Mouse (Mus musculus) urinary bladder, postnatal 10 days (tissue): Measurements from ENCODE around the gene Itpka.
"Not testable (repeated sequence)": the region's sequence is repeated elsewhere in the genome, so short reads cannot be mapped to it uniquely, and the experiment has no call there.

Experiments used
- DNase-seq: peaks from one replicate; pipeline ENCODE4 v3.0.0; 2022; ENCODE audit warnings: low spot score

Gene Itpka

GRCm38 (mm10) chr2:119741581-119742411 is at the start of gene Itpka:
TSS of gene Itpka (plus strand) at chr2:119742337.
- no peak for DNase-seq

- no peak for DNase-seq
Observed at GRCm38 (mm10) chr2:119694826-119695225, 47.3 kb upstream of the Itpka start.

GRCm38 (mm10) chr2:119696111-119696510 is 46.0 kb upstream of the Itpka start:
- DNase-seq: no peak

- no peak for DNase-seq
Observed at GRCm38 (mm10) chr2:119698472-119698871, 43.7 kb upstream of the Itpka start.

- no peak for DNase-seq
Observed at GRCm38 (mm10) chr2:119699962-119700361, 42.2 kb upstream of the Itpka start.

GRCm38 (mm10) chr2:119703171-119703570 is 39.0 kb upstream of the Itpka start:
- DNase-seq: no peak

GRCm38 (mm10) chr2:119707676-119708075 is 34.5 kb upstream of the Itpka start:
- DNase-seq: no peak

GRCm38 (mm10) chr2:119710011-119710410 is 32.1 kb upstream of the Itpka start:
- DNase-seq: no peak

- DNase-seq: not testable (repeated sequence)
Observed at GRCm38 (mm10) chr2:119715868-119716267, 26.3 kb upstream of the Itpka start.

- DNase-seq: no peak
Observed at GRCm38 (mm10) chr2:119721070-119721469, 21.1 kb upstream of the Itpka start.

GRCm38 (mm10) chr2:119727762-119728416 is 14.2 kb upstream of the Itpka start:
- no peak for DNase-seq

- DNase-seq: no peak
Observed at GRCm38 (mm10) chr2:119730735-119731134, 11.4 kb upstream of the Itpka start.

- DNase-seq: no peak
Observed at GRCm38 (mm10) chr2:119737124-119737523, 5.0 kb upstream of the Itpka start.

GRCm38 (mm10) chr2:119740567-119740966 is 1.6 kb upstream of the Itpka start:
- no peak for DNase-seq

GRCm38 (mm10) chr2:119742461-119743175 is 481 bp downstream of the Itpka start:
- no peak for DNase-seq

- DNase-seq: no peak
Observed at GRCm38 (mm10) chr2:119743176-119743807, 1.2 kb downstream of the Itpka start.

GRCm38 (mm10) chr2:119743808-119744162 is 1.6 kb downstream of the Itpka start:
- no peak for DNase-seq

- DNase-seq: no peak
Observed at GRCm38 (mm10) chr2:119744163-119745111, 2.3 kb downstream of the Itpka start.

- no peak for DNase-seq
Observed at GRCm38 (mm10) chr2:119745281-119745680, 3.1 kb downstream of the Itpka start.

- DNase-seq: no peak
Observed at GRCm38 (mm10) chr2:119747554-119747953, 5.4 kb downstream of the Itpka start.

GRCm38 (mm10) chr2:119749260-119749659 is 7.1 kb downstream of the Itpka start:
- DNase-seq: no peak
